Mouse (Mus musculus) frontal cortex, postnatal 36 days (tissue): ENCODE results near the gene Scgb1b3.

ENCODE experiments used
- DNase-seq, 2 experiments: peaks; one replicate each; pipeline ENCODE4 v3.0.0; 2022; ENCODE audit warnings: low spot score in 2 of 2

Scgb1b3 gene

GRCm38 (mm10) chr7:31375292-31375691, at the start of gene Scgb1b3:
TSS of gene Scgb1b3 (plus strand) at chr7:31375592.
- no peak for DNase-seq

- DNase-seq: no peak
Observed at GRCm38 (mm10) chr7:31362022-31362560, 13.3 kb upstream of the Scgb1b3 start, which contains the start of gene Scgb2b3. TSS of gene Scgb2b3 (minus strand) at chr7:31362072.
